Mouse (Mus musculus) neural tube, embryonic 13.5 days (tissue): ENCODE results near the gene Slc11a2. TPM values are rescaled to one million over a fixed set of nuclear protein-coding genes. Genes with fewer than 3 reads are reported as not detected.
A peak's percentile ranks its signal among the peaks of the same experiment; 100 is the strongest.
"Not testable (repeated sequence)": the region's sequence is repeated elsewhere in the genome, so short reads cannot be mapped to it uniquely, and the experiment has no call there.

Experiments used
- ATAC-seq: fragments of 200-750 bp; cut with Nextera tagmentation; 2 replicates; pipeline ENCODE4 v1.8.0; 2017; ENCODE audit warnings: low read depth, mild to moderate bottlenecking, moderate TSS enrichment, moderate library complexity
- H3K27ac ChIP-seq: fragments of 300-500 bp; sonication (generic); replicated peaks from 2 replicates; pipeline ENCODE4 v1.5.1; 2015; ENCODE audit warnings: moderate library complexity, mild to moderate bottlenecking, inconsistent platforms
- H3K27me3 ChIP-seq: fragments of 300-500 bp; sonication (generic); 2 replicates; pipeline ENCODE4 v1.6.1; 2015; ENCODE audit warnings: mild to moderate bottlenecking, inconsistent platforms
- H3K36me3 ChIP-seq: fragments of 300-500 bp; sonication (generic); 2 replicates; pipeline ENCODE4 v1.6.1; 2015; ENCODE audit warnings: mild to moderate bottlenecking, inconsistent platforms
- H3K4me1 ChIP-seq: fragments of 300-500 bp; sonication (generic); replicated peaks from 2 replicates; pipeline ENCODE4 v1.6.1; 2015; ENCODE audit warnings: inconsistent platforms
- H3K4me2 ChIP-seq: fragments of 300-500 bp; sonication (generic); 2 replicates; pipeline ENCODE4 v1.6.1; 2015; ENCODE audit warnings: inconsistent platforms, mild to moderate bottlenecking, moderate library complexity
- H3K4me3 ChIP-seq: fragments of 300-500 bp; sonication (generic); 2 replicates; pipeline ENCODE4 v1.5.1; 2015; ENCODE audit warnings: mild to moderate bottlenecking, inconsistent platforms
- H3K9ac ChIP-seq: fragments of 300-500 bp; sonication (generic); 2 replicates; pipeline ENCODE4 v1.6.1; 2015; ENCODE audit warnings: moderate library complexity, mild to moderate bottlenecking, inconsistent platforms
- H3K9me3 ChIP-seq: fragments of 300-500 bp; sonication (generic); 2 replicates; pipeline ENCODE4 v1.6.1; 2016; ENCODE audit warnings: inconsistent platforms
- WGBS: fragments of 180-500 bp; shearing (Covaris S2); methylation state at CpG from one replicate; pipeline ENCODE4 v1.1.7; 2015; 5-methylcytosine and 5-hydroxymethylcytosine counted together
- polyA plus RNA-seq: library from polyadenylated mRNA; unstranded; fragments of >200 nt; fragmentation: Nextera tagmentation; extraction: Ambion mirVana; gene quantifications from 2 replicates; pipeline ENCODE4 v1.2.1, GENCODE M21; 2015

The Slc11a2 gene
- polyA plus RNA-seq, 1 experiment from 2014 or later, result 23.4 TPM

DNA sequence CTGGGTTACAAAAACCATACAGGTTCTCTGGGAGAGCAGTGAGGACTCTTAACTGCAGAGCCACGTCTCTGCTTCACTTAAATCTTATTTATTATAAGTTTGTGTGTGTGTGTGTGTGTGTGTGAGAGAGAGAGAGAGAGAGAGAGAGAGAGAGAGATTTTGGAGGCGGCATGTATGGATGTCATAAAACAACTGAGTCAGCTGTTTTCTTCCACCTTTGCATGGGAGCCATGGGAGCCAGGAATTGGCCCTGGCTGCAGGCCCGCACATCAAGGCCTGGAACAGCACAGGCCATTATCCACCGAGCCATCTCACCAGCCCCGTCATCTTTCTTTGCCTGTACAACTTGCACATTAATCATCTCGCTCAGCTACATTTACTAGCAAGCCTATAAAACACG lies 57.8 kb downstream of the Slc11a2 start:
- 59% methylated on average over 7 of the region's 7 CpGs for WGBS
- H3K27me3 ChIP-seq, result no peaks in the 10 kb centered on the region
- ATAC-seq, result no peak

DNA sequence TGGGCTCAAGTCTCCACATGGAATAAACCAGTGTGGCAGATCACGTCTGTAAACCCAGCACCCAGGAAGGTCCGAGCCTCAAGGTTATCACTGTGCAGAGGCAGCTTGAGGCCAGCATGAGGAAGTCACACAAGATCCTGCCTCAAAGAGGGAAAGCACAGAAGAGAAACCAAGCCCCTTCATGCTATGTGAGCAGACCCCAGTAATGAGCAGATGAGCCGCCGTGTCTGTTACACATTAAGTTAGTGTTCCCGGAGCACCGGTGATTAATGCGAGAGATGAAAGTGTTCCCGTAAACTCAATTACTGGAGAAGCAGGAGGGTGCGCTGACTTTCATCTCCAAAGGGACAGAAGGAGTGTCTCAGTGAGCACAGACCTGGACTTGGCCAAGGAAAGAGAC lies 58.9 kb downstream of the Slc11a2 start:
- H3K4me3 ChIP-seq, H3K4me2 ChIP-seq, H3K4me1 ChIP-seq, H3K36me3 ChIP-seq, H3K27me3 ChIP-seq, H3K9ac ChIP-seq, ATAC-seq, H3K9me3 ChIP-seq: not testable (repeated sequence)
- 0 out of 2 replicates have a peak overlapping the region, but pooled peaks have one; percentile 28 for H3K27ac ChIP-seq
- WGBS, result 46% methylated on average over 9 of the region's 9 CpGs

More for the DNA sequence above, 57.8 kb downstream of the Slc11a2 start:
- Histone ChIP-seq H3K4me3 (no peak overlapping the region), H3K9ac (no peak overlapping the region), H3K27ac (no peak overlapping the region), H3K4me1 (peaks cover 5% of the 10 kb centered on the region; the same call in 1 of the 2 replicates), H3K9me3 (0 out of 2 replicates have a peak, but pooled peaks cover 3% of the 10 kb centered on the region), H3K4me2 (no peak overlapping the region), H3K36me3 (no peaks in the 10 kb centered on the region)

GRCm38 (mm10) chr15:100364242-100364641 lies 60.6 kb downstream of the Slc11a2 start, which contains the start of gene Higd1c:
Higd1c (plus strand) TSS chr15:100364542.
- 68% methylated on average over 7 of the region's 7 CpGs for WGBS
- no peak within 1 kb of the TSS for H3K9ac ChIP-seq
- no peak for ATAC-seq
- H3K9me3 ChIP-seq, result 0 out of 2 replicates have a peak, but pooled peaks cover 3% of the 10 kb centered on the region
- peaks cover 5% of the 10 kb centered on the region; the same call in 1 of the 2 replicates for H3K4me1 ChIP-seq
- no peaks in the 10 kb centered on the region for H3K36me3 ChIP-seq
- no peak within 1 kb of the TSS for H3K4me2 ChIP-seq
- no peak within 1 kb of the TSS for H3K27ac ChIP-seq
- no peak within 1 kb of the TSS for H3K4me3 ChIP-seq
- no peaks in the 10 kb centered on the region for H3K27me3 ChIP-seq

- H3K27ac ChIP-seq, result no peak overlapping the region
- no peak overlapping the region for H3K4me2 ChIP-seq
- WGBS, result 50% methylated on average over 5 of the region's 5 CpGs
- H3K4me1 ChIP-seq, result no peaks in the 10 kb centered on the region
- H3K4me3 ChIP-seq, result no peak overlapping the region
- ATAC-seq, result no peak
- no peaks in the 10 kb centered on the region for H3K27me3 ChIP-seq
- H3K9me3 ChIP-seq, result no peaks in the 10 kb centered on the region
- H3K9ac ChIP-seq, result no peak overlapping the region
- H3K36me3 ChIP-seq, result no peaks in the 10 kb centered on the region
Observed at GRCm38 (mm10) chr15:100355876-100356275, 69.0 kb downstream of the Slc11a2 start.

DNA sequence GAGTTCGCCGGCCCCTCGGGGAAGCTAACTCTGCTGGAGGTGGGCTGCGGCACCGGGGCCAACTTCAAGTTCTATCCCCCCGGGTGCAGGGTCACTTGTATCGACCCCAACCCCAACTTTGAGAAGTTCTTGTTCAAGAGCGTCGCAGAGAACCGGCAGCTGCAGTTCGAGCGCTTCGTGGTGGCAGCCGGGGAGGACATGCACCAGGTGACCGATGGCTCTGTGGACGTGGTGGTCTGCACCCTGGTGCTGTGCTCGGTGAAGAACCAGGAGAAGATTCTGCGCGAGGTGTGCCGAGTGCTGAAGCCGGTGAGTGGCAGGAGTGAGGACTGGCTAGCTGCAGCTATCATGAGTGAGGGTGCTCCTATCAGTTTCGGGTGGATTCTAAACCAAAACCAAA lies 71.5 kb downstream of the Slc11a2 start:
- not testable (repeated sequence) for ATAC-seq, H3K36me3 ChIP-seq

DNA sequence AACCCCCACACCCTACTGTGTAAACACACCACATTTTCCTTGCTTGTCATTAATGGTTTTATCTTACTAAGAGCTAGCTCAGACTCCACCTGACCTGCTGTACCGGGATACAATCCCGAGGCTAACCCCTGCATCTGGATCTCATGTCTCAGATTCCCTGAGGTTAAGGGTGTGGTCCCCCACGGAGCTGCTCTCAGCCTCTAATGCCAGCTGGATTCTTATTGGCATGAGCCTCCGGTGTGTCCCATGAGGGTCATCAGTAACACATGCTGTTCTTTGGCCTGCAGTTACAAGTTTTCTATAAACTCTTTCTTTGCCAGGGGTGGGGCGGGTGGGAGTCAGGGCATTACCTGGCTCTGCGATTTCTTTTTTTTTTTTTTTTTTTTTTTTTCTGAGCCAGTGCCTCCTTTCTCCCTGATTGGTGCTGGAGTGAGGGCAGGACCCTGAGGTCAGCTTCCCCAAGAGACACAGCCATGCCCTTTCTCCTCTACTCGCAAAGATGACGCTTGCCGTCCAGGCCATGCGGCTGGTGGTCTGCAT lies 72.1 kb downstream of the Slc11a2 start, which contains the start of the genes Methig1 and Mettl7a2:
Gene Methig1 (plus strand): TSS at position 439 of the 540 bp plus-strand sequence.
Gene Mettl7a2 (plus strand): TSS at position 490 of the 540 bp plus-strand sequence.
- Histone ChIP-seq H3K27me3 (no peaks in the 10 kb centered on the region), H3K9me3 (no peaks in the 10 kb centered on the region), H3K4me2 (no peak within 1 kb of the TSS), H3K36me3 (no peaks in the 10 kb centered on the region), H3K27ac (no peak within 1 kb of the TSS), H3K9ac (no peak within 1 kb of the TSS), H3K4me3 (no peak within 1 kb of the TSS), H3K4me1 (no peaks in the 10 kb centered on the region)
- ATAC-seq, result no peak
- WGBS, result 82% methylated on average over 10 of the region's 10 CpGs

More for the DNA sequence above, 71.5 kb downstream of the Slc11a2 start:
- 85% methylated on average over 17 of the region's 22 CpGs for WGBS
- not testable (repeated sequence) for H3K9me3 ChIP-seq, H3K4me1 ChIP-seq, H3K4me3 ChIP-seq, H3K4me2 ChIP-seq, H3K9ac ChIP-seq, H3K27ac ChIP-seq, H3K27me3 ChIP-seq

GRCm38 (mm10) chr15:100351501-100352060 lies 73.3 kb downstream of the Slc11a2 start:
- H3K27ac ChIP-seq, result no peak overlapping the region
- H3K9ac ChIP-seq, result no peak overlapping the region
- H3K4me3 ChIP-seq, result no peak overlapping the region
- H3K27me3 ChIP-seq, result no peaks in the 10 kb centered on the region
- no peaks in the 10 kb centered on the region for H3K36me3 ChIP-seq
- ATAC-seq, result no peak
- no peaks in the 10 kb centered on the region for H3K4me1 ChIP-seq
- H3K4me2 ChIP-seq, result no peak overlapping the region
- 79% methylated on average over 6 of the region's 6 CpGs for WGBS
- H3K9me3 ChIP-seq, result no peaks in the 10 kb centered on the region

- H3K4me2 ChIP-seq, result no peak overlapping the region
- H3K4me3 ChIP-seq, result no peak overlapping the region
- ATAC-seq, result no peak
- H3K4me1 ChIP-seq, result no peaks in the 10 kb centered on the region
- H3K9me3 ChIP-seq, result no peaks in the 10 kb centered on the region
- 74% methylated on average over 2 of the region's 2 CpGs for WGBS
- H3K27me3 ChIP-seq, result no peaks in the 10 kb centered on the region
- H3K9ac ChIP-seq, result no peak overlapping the region
- no peak overlapping the region for H3K27ac ChIP-seq
- no peaks in the 10 kb centered on the region for H3K36me3 ChIP-seq
Observed at GRCm38 (mm10) chr15:100349496-100349895, 75.4 kb downstream of the Slc11a2 start.

- 63% methylated on average over 14 of the region's 14 CpGs for WGBS
- no peak overlapping the region for H3K9ac ChIP-seq
Observed at GRCm38 (mm10) chr15:100346761-100347160, 78.1 kb downstream of the Slc11a2 start.

DNA sequence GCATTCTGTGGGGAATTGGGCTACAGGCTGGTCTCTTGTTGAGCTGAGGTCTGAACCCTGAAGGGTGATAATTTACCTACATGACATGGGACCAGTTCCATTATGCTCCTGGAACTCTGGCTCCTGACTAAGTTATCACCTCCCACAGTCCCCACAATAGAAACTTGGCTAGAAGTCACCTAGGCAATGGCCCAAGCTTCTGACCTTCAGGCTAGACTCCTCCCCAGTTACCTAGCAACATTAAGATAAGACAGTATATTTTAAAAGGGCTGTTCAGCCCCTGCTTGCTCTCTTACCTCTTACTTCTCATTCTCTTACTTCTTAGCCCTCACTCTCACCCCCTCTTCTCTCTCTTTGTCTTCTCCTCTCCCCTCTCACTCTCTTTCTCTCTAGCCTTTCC lies 79.4 kb downstream of the Slc11a2 start:
- ATAC-seq, result no peak
- H3K4me1 ChIP-seq, result no peaks in the 10 kb centered on the region
- H3K9ac ChIP-seq, result no peak overlapping the region
- no peak overlapping the region for H3K27ac ChIP-seq
- no peaks in the 10 kb centered on the region for H3K9me3 ChIP-seq
- no peaks in the 10 kb centered on the region for H3K27me3 ChIP-seq
- no peak overlapping the region for H3K4me3 ChIP-seq
- H3K4me2 ChIP-seq, result no peak overlapping the region
- no peaks in the 10 kb centered on the region for H3K36me3 ChIP-seq

More at GRCm38 (mm10) chr15:100346761-100347160, 78.1 kb downstream of the Slc11a2 start:
- Histone ChIP-seq H3K4me3 (no peak overlapping the region), H3K27me3 (no peaks in the 10 kb centered on the region), H3K4me1 (no peaks in the 10 kb centered on the region), H3K4me2 (no peak overlapping the region), H3K9me3 (no peaks in the 10 kb centered on the region), H3K27ac (no peak overlapping the region), H3K36me3 (no peaks in the 10 kb centered on the region)
- no peak for ATAC-seq

DNA sequence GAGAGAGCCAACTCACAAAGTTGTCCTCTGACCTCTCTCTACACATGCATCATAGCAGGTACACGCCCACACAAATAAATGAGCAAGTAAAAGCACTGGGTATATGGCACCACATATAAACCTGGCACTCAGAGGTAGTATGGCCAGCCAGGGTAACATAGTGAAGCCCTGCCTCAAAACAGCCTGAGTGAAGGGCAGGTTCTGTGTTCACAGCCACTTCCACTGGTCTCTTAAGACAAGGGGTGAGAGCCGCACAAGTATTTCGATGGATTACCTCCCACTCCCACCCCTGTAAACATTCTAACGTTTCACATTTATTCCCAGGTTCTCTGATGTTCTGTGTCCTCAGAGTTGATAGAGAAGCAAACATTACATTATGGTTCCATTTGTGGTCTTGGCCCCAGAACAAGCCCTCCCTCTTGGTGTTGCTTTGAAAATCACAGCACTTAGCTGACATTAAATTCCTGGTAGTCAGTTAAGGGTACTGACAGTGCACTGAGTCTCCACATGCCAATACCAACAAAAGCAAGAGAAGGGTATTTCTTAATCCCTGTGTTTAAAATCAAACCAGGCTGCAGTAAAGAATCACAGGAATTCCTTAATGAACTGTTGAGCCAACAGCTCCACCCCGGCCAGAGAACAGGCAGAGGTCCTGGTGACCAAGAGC lies 83.4 kb downstream of the Slc11a2 start:
- WGBS, result 81% methylated on average over 4 of the region's 5 CpGs
- not testable (repeated sequence) for ATAC-seq, H3K27me3 ChIP-seq, H3K4me2 ChIP-seq, H3K9ac ChIP-seq, H3K36me3 ChIP-seq, H3K9me3 ChIP-seq, H3K4me1 ChIP-seq, H3K4me3 ChIP-seq, H3K27ac ChIP-seq
